Mouse (Mus musculus) induced T-regulatory cell, adult 2 months (primary cell): ENCODE results near the gene Mocs3.
A peak's percentile ranks its signal among the peaks of the same experiment; 100 is the strongest.

Source experiments
- DNase-seq: peaks from one replicate; pipeline ENCODE4 v3.0.0-alpha.2; 2012; ENCODE audit warnings: low read depth

The Mocs3 gene

GRCm38 (mm10) chr2:168242841-168243240, 12.4 kb downstream of the Mocs3 start:
- DNase-seq: no peak

DNA sequence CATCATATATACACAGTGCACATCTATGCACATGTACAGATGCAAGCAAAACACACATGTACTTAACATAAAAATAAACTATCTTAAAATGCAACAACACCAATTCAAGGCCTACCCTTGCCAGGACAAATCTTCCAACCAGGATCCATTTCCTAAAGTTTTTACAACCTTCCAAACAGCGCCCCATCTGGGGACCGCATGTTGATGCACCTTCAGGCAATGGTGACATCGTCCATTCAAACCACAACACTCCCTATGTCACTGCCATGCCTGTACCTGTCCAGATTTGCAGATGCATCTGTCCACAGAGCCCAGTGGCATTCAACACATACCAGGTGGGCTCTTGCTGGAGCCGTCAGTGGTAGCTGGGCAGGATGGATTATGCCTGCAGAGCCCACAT, 12.9 kb downstream of the Mocs3 start:
- no peak for DNase-seq

DNA sequence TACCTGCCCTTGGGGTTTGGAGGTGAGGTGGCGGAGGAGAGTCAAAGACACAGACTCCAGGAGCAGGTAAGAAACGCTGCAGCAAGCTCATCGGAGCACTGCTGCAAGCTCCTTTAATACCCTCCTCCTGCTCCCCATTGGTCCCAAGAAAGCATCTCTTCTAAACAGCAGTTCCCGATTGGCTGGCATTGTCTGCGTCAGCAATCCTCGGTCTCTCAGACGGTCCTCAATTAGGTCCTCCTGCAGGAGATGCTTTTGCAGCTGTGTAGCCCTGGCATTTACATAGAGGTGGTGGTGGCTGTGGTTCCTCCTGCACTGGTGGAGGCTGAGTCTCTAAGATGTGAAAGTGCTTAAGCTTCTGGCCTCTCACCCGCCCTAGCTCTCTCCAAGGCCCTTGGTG, 15.1 kb downstream of the Mocs3 start:
- no peak for DNase-seq

GRCm38 (mm10) chr2:168248167-168248855, 17.9 kb downstream of the Mocs3 start:
- no peak for DNase-seq

DNA sequence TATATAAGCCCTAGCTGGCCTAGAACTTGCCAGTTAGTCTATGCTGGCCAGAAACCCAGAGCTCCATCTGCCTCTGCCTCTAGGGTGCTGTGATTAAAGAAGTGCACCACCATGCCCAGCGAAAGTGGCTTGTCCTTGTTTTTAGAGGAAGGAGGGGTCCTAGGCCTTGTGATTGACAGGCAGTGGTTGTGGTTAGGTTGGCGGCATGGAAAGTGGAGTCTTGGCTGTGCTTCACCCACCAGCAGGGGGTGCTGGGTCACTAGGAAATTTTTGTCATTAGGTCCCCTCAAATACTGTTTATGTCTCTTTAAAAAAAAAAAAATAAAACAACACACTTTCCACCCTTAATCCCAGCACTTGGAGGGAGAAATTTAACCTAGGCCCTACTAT, 18.4 kb downstream of the Mocs3 start:
- peak; percentile 66 for DNase-seq

DNA sequence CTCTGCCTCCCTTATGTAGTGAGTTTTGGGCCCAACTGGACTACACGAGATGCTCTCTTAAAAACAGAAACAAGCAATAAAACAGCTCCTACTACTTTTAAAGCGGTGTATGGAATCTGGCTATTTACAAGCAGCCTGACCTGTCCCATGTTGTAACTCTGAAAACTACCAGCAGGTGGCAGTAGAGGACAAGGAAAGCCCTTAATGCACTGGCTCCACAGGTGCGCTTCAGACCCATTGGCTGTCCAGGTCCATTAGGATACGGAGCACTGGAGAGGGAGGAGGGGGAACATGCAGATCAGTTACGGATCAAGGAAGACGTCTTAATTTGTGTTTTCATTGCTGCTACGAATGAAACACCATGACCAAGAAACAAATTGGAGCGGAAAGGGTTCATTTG, 19.8 kb downstream of the Mocs3 start:
- DNase-seq: peak; percentile 94

- DNase-seq: peak; percentile 76
Observed at GRCm38 (mm10) chr2:168252639-168253292, 22.3 kb downstream of the Mocs3 start.

GRCm38 (mm10) chr2:168253822-168254221, 23.4 kb downstream of the Mocs3 start:
- no peak for DNase-seq

DNA sequence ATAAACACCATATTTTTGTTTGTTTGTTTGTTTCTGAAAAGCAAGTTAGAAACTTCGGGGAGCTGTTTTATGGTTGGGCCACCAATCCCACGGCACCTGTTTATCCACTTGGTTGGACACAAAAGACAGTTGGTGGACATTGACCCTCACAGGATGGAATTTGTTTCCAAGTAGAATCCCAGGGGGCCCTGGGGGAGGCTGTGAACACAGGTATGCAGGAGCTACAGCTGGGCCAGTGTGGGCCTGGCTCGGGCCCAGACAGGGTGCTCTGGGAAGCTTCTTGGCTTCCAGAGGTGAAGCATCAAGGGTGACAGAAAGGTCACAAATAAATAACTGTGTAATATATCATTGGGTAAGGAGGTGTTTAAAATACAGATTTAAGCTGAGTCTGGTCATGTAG, 26.1 kb downstream of the Mocs3 start:
- DNase-seq: no peak

DNA sequence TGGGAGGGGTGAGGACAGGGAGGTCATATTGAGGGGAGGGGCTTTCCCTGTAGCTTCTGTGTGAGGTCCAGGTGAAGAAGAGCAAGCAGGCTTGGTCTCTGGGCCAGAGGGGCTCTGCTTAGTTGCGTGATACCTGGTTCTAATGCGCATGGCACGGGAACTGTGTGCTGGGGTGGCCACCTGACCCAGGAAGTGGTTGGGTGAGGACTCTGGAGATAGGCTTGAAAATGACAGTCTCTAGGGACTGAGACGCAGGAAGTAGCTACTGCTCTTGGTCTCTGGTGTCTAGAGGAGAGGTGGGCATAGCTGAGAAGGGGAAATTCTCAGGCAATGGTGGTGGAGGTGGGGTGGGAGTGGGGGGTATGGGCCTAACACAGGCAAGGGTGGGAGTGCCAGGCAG, 26.8 kb downstream of the Mocs3 start:
- DNase-seq: no peak

DNA sequence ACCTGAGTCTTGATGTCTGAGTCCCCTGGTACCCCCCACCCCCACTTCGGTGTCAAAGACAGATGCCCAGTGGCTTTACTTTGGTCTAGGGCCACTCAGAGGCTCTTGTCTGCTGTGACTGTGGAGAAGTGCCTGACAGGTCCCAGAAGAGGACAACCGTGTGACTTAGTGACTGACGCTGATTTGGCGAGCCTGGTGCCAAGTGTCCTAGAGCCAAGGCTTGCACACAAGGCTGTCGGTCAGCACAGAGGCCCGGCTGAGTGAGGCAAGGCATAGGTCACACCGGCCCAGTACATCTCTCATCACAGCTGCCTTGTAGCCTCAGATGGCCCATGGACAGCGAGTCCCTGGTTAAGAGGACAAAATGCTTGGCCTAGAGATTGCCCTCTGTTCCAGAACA, 28.6 kb downstream of the Mocs3 start:
- no peak for DNase-seq

GRCm38 (mm10) chr2:168260124-168260523, 29.7 kb downstream of the Mocs3 start:
- no peak for DNase-seq

DNA sequence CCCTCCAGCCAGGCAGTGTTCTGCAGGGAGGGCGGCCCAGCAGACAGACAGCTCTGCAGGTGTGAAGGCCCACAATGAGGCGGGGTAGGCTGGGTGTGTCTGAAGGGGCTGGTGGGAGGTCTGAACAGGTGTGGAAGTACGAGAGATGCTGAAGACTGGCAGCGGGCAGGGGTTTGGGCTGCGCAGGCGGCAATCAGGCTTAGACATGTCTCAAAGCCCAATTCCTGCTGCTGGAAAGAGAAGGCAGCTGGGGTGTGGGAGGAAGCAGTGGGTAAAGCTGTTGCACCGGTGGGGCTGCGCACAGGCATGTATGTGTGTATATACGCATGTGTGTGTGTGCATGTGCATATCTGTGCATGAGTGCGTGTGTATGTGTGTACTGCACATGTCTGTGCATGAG, 30.5 kb downstream of the Mocs3 start:
- DNase-seq: no peak

DNA sequence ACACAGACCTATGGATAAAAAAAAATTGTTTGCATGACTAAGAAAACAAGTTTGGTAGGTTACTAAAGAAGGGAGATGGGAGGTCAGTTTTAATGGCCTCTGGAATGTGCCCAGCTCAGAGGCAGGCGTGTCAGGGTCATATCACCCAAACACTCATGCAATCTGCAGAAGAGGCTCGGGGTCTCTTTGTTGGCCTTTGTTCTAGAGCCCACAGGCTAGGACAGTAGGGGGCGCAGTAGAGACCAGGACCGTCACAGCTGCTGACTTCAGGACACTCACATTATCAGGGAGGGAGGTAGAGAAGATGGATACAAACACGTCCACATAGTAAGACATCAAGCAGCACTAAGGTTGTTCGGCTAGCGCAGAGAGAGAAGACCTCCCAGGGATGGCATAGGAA, 37.6 kb downstream of the Mocs3 start:
- DNase-seq: no peak

- DNase-seq: no peak
Observed at GRCm38 (mm10) chr2:168273387-168273786, 43.0 kb downstream of the Mocs3 start.

DNA sequence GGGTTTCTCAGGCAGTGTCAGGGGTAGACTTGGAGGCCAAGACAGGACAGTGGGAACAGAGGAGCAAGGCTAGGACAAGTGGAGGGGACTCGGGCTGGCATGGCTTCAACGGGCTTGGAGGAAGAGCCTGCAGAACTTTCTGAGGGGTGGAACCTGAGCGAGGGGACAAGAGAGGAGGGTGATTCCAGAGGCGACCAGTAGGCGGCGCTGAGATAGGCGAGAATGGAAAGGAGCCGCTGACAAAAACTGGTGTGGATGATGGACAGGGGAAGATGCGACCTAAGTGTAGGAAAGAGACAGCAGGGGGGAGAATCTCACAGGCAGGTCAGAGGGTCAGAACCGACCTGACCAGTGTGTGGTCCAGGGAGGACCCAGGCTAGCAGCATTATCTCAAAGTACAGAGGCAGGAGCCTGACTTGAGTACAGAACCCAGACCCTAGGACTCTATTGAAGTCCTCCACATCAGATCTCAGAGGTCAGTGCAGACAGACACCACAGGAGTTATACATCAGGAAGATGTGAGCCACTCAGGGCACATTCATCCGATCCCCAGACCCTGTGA, 44.0 kb downstream of the Mocs3 start:
- DNase-seq: peak; percentile 76

- DNase-seq: peak; percentile 18
Observed at GRCm38 (mm10) chr2:168280729-168281581, 50.5 kb downstream of the Mocs3 start.

GRCm38 (mm10) chr2:168281582-168281981, 51.2 kb downstream of the Mocs3 start, which contains the start of gene Kcng1:
Gene Kcng1 (minus strand): TSS chr2:168281736.
- no peak for DNase-seq
